Mouse (Mus musculus): Measurements from ENCODE around the gene Tiam1.

DNA sequence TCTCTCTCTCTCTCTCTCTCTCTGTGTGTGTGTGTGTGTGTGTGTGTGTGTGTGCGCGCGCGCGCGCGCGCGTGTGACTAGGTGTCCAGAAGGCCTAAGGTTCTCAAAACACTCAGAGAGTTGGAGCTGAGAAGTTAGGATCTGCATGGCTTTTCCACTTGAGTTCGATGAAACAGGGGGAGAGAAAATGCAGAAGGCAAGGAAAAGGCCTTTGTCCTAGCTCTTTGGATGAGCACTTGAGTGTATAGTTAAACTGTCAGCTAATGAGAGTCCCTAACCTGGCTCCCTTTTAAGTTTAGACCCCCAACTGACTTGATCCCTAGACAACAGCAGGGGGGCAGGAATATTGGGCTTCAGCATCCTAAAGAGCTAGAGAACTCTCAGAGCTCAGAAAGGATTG lies 3.0 kb downstream of the Tiam1 start:
- TF ChIP-seq CTCF (IDR thresholded peaks at IDR 0.05; ENCODE audit: low read depth) (no peak), EP300 (IDR thresholded peaks at IDR 0.05; ENCODE audit: low read depth) (no peak)

Data from liver, embryonic 14.5 days (tissue).